In the genomic region with DNA sequence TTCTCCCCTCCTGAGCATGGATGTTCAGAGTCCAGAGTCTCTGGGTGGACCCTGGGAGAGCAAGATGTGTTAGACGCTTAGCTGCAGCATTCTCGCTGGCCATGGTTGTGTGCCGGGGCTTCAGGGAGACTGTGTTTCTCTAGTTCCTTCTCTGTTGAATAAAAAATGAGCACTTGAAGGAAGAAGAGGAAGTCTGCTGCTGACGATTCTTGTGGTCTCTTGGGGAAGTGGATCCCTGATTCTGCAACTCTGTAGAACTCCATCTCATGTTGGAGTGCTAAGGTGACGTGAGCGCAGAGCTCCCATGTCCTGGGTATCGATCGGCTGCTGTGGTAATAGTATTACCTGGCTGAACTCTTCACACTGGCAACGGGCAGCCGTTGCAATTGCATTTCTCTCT, we compare ENCODE assay signal across 21 mouse cellular contexts. TPM values are rescaled to one million over a fixed set of nuclear protein-coding genes. Genes with fewer than 3 reads are reported as not detected.
DNase-seq lines count a peak whose midpoint lies in the region; ATAC-seq and TF ChIP-seq lines count a peak whose summit lies in the region.
"Had no signal": no experiment of that assay in that cellular context is flagged by ENCODE, and none has a peak within 500 bp of the region (broad histone marks: within the 10 kb centered on the region; RNA-seq: fewer than 3 reads in every experiment).

No protein-coding gene starts in this region.

- H3K4me1 ChIP-seq in kidney, adult 2 months (ENCODE audit: control insufficient read depth, insufficient read depth, low read length), result no peaks in the 10 kb centered on the region
- H3K4me1 ChIP-seq in kidney, embryonic 16.5 days (ENCODE audit: insufficient read depth, low read length), result no peaks in the 10 kb centered on the region
- peaks cover 15% of the 10 kb centered on the region for H3K4me1 ChIP-seq in bone marrow macrophage, adult 2 months (ENCODE audit: control insufficient read depth, insufficient read depth, low read length)
- no peaks in the 10 kb centered on the region for H3K4me1 ChIP-seq in embryonic facial prominence, embryonic 10.5 days
- H3K4me1 ChIP-seq: limb, embryonic 13.5 days; neural tube, embryonic 12.5 days had no signal

- TF ChIP-seq CTCF in kidney, adult 2 months (conservative IDR thresholded peaks at IDR 0.05; ENCODE audit: insufficient read depth, insufficient read length, low read depth, low read length), result no peak
- TF ChIP-seq CTCF in bone marrow macrophage, adult 2 months (IDR thresholded peaks at IDR 0.05; ENCODE audit: low read depth, low read length), result no peak

- no peak overlapping the region for H3K4me3 ChIP-seq in kidney, adult 2 months (ENCODE audit: insufficient read depth, low read depth, low read length)
- H3K4me3 ChIP-seq in kidney, embryonic 16.5 days (ENCODE audit: low read length), result no peak overlapping the region
- peak overlapping the region; percentile 13; the same call in 1 of the 2 replicates for H3K4me3 ChIP-seq in bone marrow macrophage, adult 2 months (ENCODE audit: insufficient read depth, low read length)
- no peak overlapping the region for H3K4me3 ChIP-seq in embryonic facial prominence, embryonic 10.5 days
- H3K4me3 ChIP-seq: gastrocnemius, adult 2 months; limb, embryonic 13.5 days; neural tube, embryonic 12.5 days had no signal

- ATAC-seq in kidney, embryonic 16.5 days (ENCODE audit: low FRiP score, low TSS enrichment), result no peak
- peak; percentile 95 for ATAC-seq in megakaryocyte progenitor cell, adult 5-6 weeks (replicated peaks; ENCODE audit: poor library complexity)
- ATAC-seq: forebrain, postnatal 0 days; inflammation-experienced regulatory T-cells, adult 6 months had no signal

- H3K27me3 ChIP-seq in kidney, adult 2 months (replicated peaks; ENCODE audit: control insufficient read depth, insufficient read depth, low read length), result no peaks in the 10 kb centered on the region
- H3K27me3 ChIP-seq in kidney, embryonic 16.5 days (ENCODE audit: insufficient read depth, low read length), result peaks cover 5% of the 10 kb centered on the region; the same call in 1 of the 2 replicates
- no peaks in the 10 kb centered on the region for H3K27me3 ChIP-seq in embryonic facial prominence, embryonic 10.5 days (replicated peaks; ENCODE audit: low read depth, poor library complexity, severe bottlenecking)
- H3K27me3 ChIP-seq: limb, embryonic 13.5 days; neural tube, embryonic 12.5 days had no signal

- DNase-seq in kidney, adult 2 months, result peak; percentile 10
- peak; percentile 38 for DNase-seq in lung, postnatal 36 days
- no peak for DNase-seq in lung, postnatal 14 days
- DNase-seq in adrenal gland, postnatal 25 days, result no peak
- no peak for DNase-seq in embryonic facial prominence, embryonic 10.5 days (ENCODE audit: low spot score)
- DNase-seq: adrenal gland, postnatal 14 days; cerebellum, postnatal 10 days; forebrain, postnatal 0 days; gastrocnemius, adult 2 months; kidney, adult 8-10 months; kidney, postnatal 36 days; lung, postnatal 4 days; thymus, postnatal 25 days had no signal

- H3K9me3 ChIP-seq in kidney, embryonic 16.5 days (ENCODE audit: low read length), result no peaks in the 10 kb centered on the region
- H3K9me3 ChIP-seq in embryonic facial prominence, embryonic 10.5 days, result no peaks in the 10 kb centered on the region
- H3K9me3 ChIP-seq: limb, embryonic 13.5 days; neural tube, embryonic 12.5 days had no signal

- no peak overlapping the region for H3K27ac ChIP-seq in kidney, adult 2 months (ENCODE audit: insufficient read depth, low read depth, low read length)
- H3K27ac ChIP-seq in kidney, embryonic 16.5 days (ENCODE audit: low read length), result no peak overlapping the region
- H3K27ac ChIP-seq in bone marrow macrophage, adult 2 months (ENCODE audit: insufficient read depth, low read depth, low read length), result 0 out of 2 replicates have a peak overlapping the region, but pooled peaks have one; percentile 25
- no peak overlapping the region for H3K27ac ChIP-seq in embryonic facial prominence, embryonic 10.5 days (replicated peaks)
- H3K27ac ChIP-seq: limb, embryonic 13.5 days; neural tube, embryonic 12.5 days had no signal

- no peak for TF ChIP-seq POLR2A in kidney, adult 2 months (IDR thresholded peaks at IDR 0.05; ENCODE audit: low read depth, low read length)
- no peak for TF ChIP-seq POLR2A in bone marrow macrophage, adult 2 months (IDR thresholded peaks at IDR 0.05; ENCODE audit: borderline replicate concordance, low read depth, low read length)

- 86% methylated on average over 10 of the region's 10 CpGs for WGBS in kidney, adult 2 months
- WGBS in kidney, embryonic 16.5 days, result 85% methylated on average over 10 of the region's 10 CpGs
- WGBS in embryonic facial prominence, embryonic 10.5 days, result 90% methylated on average over 10 of the region's 10 CpGs

- no peak overlapping the region for H3K9ac ChIP-seq in kidney, embryonic 16.5 days (replicated peaks; ENCODE audit: low read length)
- H3K9ac ChIP-seq: forebrain, postnatal 0 days; limb, embryonic 13.5 days; neural tube, embryonic 12.5 days had no signal

- no peaks in the 10 kb centered on the region for H3K36me3 ChIP-seq in kidney, adult 2 months (ENCODE audit: control insufficient read depth, insufficient read depth, low read length)
- H3K36me3 ChIP-seq in kidney, embryonic 16.5 days (ENCODE audit: insufficient read depth, low read length), result no peaks in the 10 kb centered on the region
- H3K36me3 ChIP-seq in embryonic facial prominence, embryonic 10.5 days (replicated peaks), result no peaks in the 10 kb centered on the region
- H3K36me3 ChIP-seq: limb, embryonic 13.5 days; neural tube, embryonic 12.5 days had no signal

- no peak overlapping the region for H3K4me2 ChIP-seq in kidney, embryonic 16.5 days (replicated peaks; ENCODE audit: low read depth, low read length)
- H3K4me2 ChIP-seq: limb, embryonic 13.5 days; midbrain, embryonic 11.5 days; neural tube, embryonic 12.5 days had no signal

RNA-seq across cellular contexts. Expression of a gene that starts 59.5 kb away (rescaled TPM):
- 0.53 and 0.61 TPM in 2 replicates for polyA plus RNA-seq in kidney, adult 2 months (2012; rRNA removed)
- polyA plus RNA-seq in kidney, embryonic 16.5 days (2015; fragmentation: Nextera tagmentation; extraction: Ambion mirVana), result 0.29 and 0.95 TPM in 2 replicates
- polyA plus RNA-seq in bone marrow macrophage, adult 2 months (2012; ENCODE audit: insufficient read depth, insufficient read length, missing spikeins), result not detected in 2 replicates
- not detected in 2 replicates for total RNA-seq in megakaryocyte progenitor cell, adult 5-6 weeks (2015)
- total RNA-seq in megakaryocyte progenitor cell, adult 5-6 weeks (2017), result 0.21 TPM in 1 of 2 replicates, not detected in the other
- 0.79 and 1.2 TPM in 2 replicates for total RNA-seq in adrenal gland, postnatal 25 days (2021)
- polyA plus RNA-seq in embryonic facial prominence, embryonic 10.5 days (2016; fragmentation: Nextera tagmentation; extraction: Ambion mirVana), result 0.54 and 0.62 TPM in 2 replicates
- polyA plus RNA-seq: C2C12 had no signal

Comparison
In these comparisons a context has a peak if more than half of its experiments do, and no peak if none do; other contexts are left out.
1. DNase-seq: peak in kidney, adult 2 months (single experiment) and lung, postnatal 36 days (single experiment); none in lung, postnatal 14 days (single experiment), adrenal gland, postnatal 25 days (single experiment) and embryonic facial prominence, embryonic 10.5 days (single experiment).